In the genomic region with DNA sequence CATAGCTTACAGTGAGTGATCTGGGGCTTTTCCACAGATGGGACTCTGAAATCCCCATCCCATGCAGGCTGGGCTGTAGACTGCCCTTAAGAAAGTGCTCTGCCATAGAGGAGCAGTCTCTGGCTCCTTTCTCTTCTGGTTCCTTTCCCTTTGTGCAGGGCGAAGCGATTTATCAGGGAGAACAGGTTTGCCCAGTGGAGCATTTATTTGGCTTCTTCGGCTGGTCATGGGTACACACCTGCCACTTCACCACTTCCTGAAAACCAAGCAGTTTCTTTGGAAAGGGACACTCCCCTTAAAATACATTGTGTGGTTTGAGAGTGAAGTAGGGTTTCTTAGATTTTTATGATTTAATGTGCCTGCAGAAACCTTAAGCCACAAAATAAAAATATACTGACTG, we compare ENCODE assay signal across 30 mouse cellular contexts.
DNase-seq lines count a peak whose midpoint lies in the region; ATAC-seq and TF ChIP-seq lines count a peak whose summit lies in the region.
"Had no signal": no experiment of that assay in that cellular context is flagged by ENCODE, and none has a peak within 500 bp of the region (broad histone marks: within the 10 kb centered on the region; RNA-seq: fewer than 3 reads in every experiment).

No protein-coding gene starts in this region.

- H3K4me1 ChIP-seq in lung, embryonic 14.5 days (ENCODE audit: insufficient read depth): peaks cover 11% of the 10 kb centered on the region; the same call in 1 of the 2 replicates
- peaks cover 14% of the 10 kb centered on the region for H3K4me1 ChIP-seq in lung, postnatal 0 days (ENCODE audit: insufficient read depth, low read depth, low read length)
- H3K4me1 ChIP-seq in stomach, embryonic 15.5 days: no peaks in the 10 kb centered on the region
- H3K4me1 ChIP-seq: forebrain, embryonic 15.5 days; heart, embryonic 12.5 days; hindbrain, embryonic 15.5 days; midbrain, embryonic 13.5 days; neural tube, embryonic 13.5 days had no signal

- no peaks in the 10 kb centered on the region for H3K27me3 ChIP-seq in lung, embryonic 14.5 days (ENCODE audit: insufficient read depth, low read length)
- no peaks in the 10 kb centered on the region for H3K27me3 ChIP-seq in lung, postnatal 0 days (replicated peaks; ENCODE audit: insufficient read depth, low read length)
- no peaks in the 10 kb centered on the region for H3K27me3 ChIP-seq in stomach, embryonic 15.5 days (replicated peaks)
- H3K27me3 ChIP-seq: forebrain, embryonic 15.5 days; heart, embryonic 12.5 days; hindbrain, embryonic 15.5 days; kidney, embryonic 15.5 days; liver, embryonic 12.5 days; megakaryocyte, embryonic 14.5 days; midbrain, embryonic 13.5 days; neural tube, embryonic 13.5 days had no signal

- 68% methylated on average over 3 of the region's 3 CpGs for WGBS in lung, embryonic 14.5 days
- WGBS in lung, postnatal 0 days: 54% methylated on average over 3 of the region's 3 CpGs
- WGBS in stomach, embryonic 15.5 days: 74% methylated on average over 3 of the region's 3 CpGs

- peak; percentile 71 for ATAC-seq in lung, embryonic 14.5 days (ENCODE audit: insufficient read depth)
- peak; percentile 85 for ATAC-seq in lung, postnatal 0 days
- peak; percentile 83 for ATAC-seq in stomach, embryonic 15.5 days (ENCODE audit: insufficient read depth, low FRiP score, low read depth)
- ATAC-seq: CD4-positive, CD25-positive, alpha-beta regulatory T cell, adult 4 months; forebrain, embryonic 15.5 days; inflammation-experienced regulatory T-cells, adult 6 months; liver, embryonic 12.5 days; liver, postnatal 0 days; midbrain, embryonic 13.5 days had no signal

- peak; percentile 77 for TF ChIP-seq EP300 in lung, postnatal 0 days (IDR thresholded peaks at IDR 0.05)

- no peaks in the 10 kb centered on the region for H3K9me3 ChIP-seq in lung, embryonic 14.5 days (ENCODE audit: low read depth, low read length)
- no peaks in the 10 kb centered on the region for H3K9me3 ChIP-seq in lung, postnatal 0 days (ENCODE audit: low read length)
- H3K9me3 ChIP-seq in stomach, embryonic 15.5 days: no peaks in the 10 kb centered on the region
- H3K9me3 ChIP-seq: forebrain, embryonic 10.5 days; forebrain, embryonic 15.5 days; heart, embryonic 12.5 days; hindbrain, embryonic 15.5 days; kidney, embryonic 15.5 days; liver, embryonic 12.5 days; megakaryocyte, embryonic 14.5 days; midbrain, embryonic 13.5 days; neural tube, embryonic 13.5 days had no signal

- no peak for TF ChIP-seq CTCF in lung, embryonic 14.5 days (IDR thresholded peaks at IDR 0.05; ENCODE audit: low read depth)
- no peak for TF ChIP-seq CTCF in lung, postnatal 0 days (IDR thresholded peaks at IDR 0.05)

- H3K36me3 ChIP-seq in lung, embryonic 14.5 days (ENCODE audit: insufficient read depth): no peaks in the 10 kb centered on the region
- no peaks in the 10 kb centered on the region for H3K36me3 ChIP-seq in lung, postnatal 0 days (ENCODE audit: insufficient read depth, low read length)
- H3K36me3 ChIP-seq in stomach, embryonic 15.5 days: no peaks in the 10 kb centered on the region
- H3K36me3 ChIP-seq: forebrain, embryonic 10.5 days; forebrain, embryonic 15.5 days; heart, embryonic 12.5 days; hindbrain, embryonic 15.5 days; kidney, embryonic 15.5 days; liver, embryonic 12.5 days; midbrain, embryonic 13.5 days; neural tube, embryonic 13.5 days had no signal

- no peak overlapping the region for H3K4me2 ChIP-seq in lung, embryonic 14.5 days
- H3K4me2 ChIP-seq in lung, postnatal 0 days (replicated peaks; ENCODE audit: low read depth, low read length): no peak overlapping the region
- H3K4me2 ChIP-seq in stomach, embryonic 15.5 days: no peak overlapping the region
- H3K4me2 ChIP-seq: forebrain, embryonic 15.5 days; heart, embryonic 12.5 days; hindbrain, embryonic 15.5 days; kidney, embryonic 15.5 days; liver, embryonic 12.5 days; midbrain, embryonic 13.5 days; neural tube, embryonic 13.5 days had no signal

- peak overlapping the region; percentile 71 for H3K27ac ChIP-seq in lung, embryonic 14.5 days (ENCODE audit: low read depth)
- peak overlapping the region; percentile 72; the same call in 1 of the 2 replicates for H3K27ac ChIP-seq in lung, postnatal 0 days (ENCODE audit: low read length)
- H3K27ac ChIP-seq in stomach, embryonic 15.5 days: peak overlapping the region; percentile 81
- H3K27ac ChIP-seq: forebrain, embryonic 10.5 days; forebrain, embryonic 15.5 days; hindbrain, embryonic 15.5 days; kidney, embryonic 15.5 days; liver, embryonic 12.5 days; midbrain, embryonic 13.5 days; neural tube, embryonic 13.5 days had no signal

- peak; percentile 74 for DNase-seq in lung, embryonic 14.5 days
- no peak for DNase-seq in lung, postnatal 10 days
- peak; percentile 39 for DNase-seq in fat pad, adult 2 months (ENCODE audit: extremely low read depth, low read depth, low spot score)
- DNase-seq in lung, postnatal 0 days (ENCODE audit: low spot score): peak; percentile 91
- DNase-seq in layer of hippocampus, adult 9-11 months: no peak
- DNase-seq in adrenal gland, adult 18-20 months (ENCODE audit: low spot score in 2 of 2): no peak
- DNase-seq: adrenal gland, adult 2 months; adrenal gland, postnatal 36 days; cerebellum, adult 2 months; cerebellum, postnatal 14 days; gastrocnemius, postnatal 36 days; kidney, adult 11 months; kidney, postnatal 25 days; left cerebral cortex, postnatal 4 days; liver, postnatal 0 days; thymus, postnatal 4 days had no signal

- H3K4me3 ChIP-seq in lung, embryonic 14.5 days (ENCODE audit: low read depth, low read length): no peak overlapping the region
- H3K4me3 ChIP-seq in lung, postnatal 0 days (ENCODE audit: low read depth, low read length): no peak overlapping the region
- H3K4me3 ChIP-seq in stomach, embryonic 15.5 days (replicated peaks): no peak overlapping the region
- H3K4me3 ChIP-seq: forebrain, embryonic 10.5 days; forebrain, embryonic 15.5 days; heart, adult 2 months; heart, embryonic 12.5 days; hindbrain, embryonic 15.5 days; kidney, embryonic 15.5 days; layer of hippocampus, adult 2 months; liver, embryonic 12.5 days; megakaryocyte, embryonic 14.5 days; midbrain, embryonic 13.5 days; neural tube, embryonic 13.5 days had no signal

- H3K9ac ChIP-seq in lung, embryonic 14.5 days: no peak overlapping the region
- no peak overlapping the region for H3K9ac ChIP-seq in lung, postnatal 0 days (replicated peaks; ENCODE audit: low read depth)
- no peak overlapping the region for H3K9ac ChIP-seq in stomach, embryonic 15.5 days
- H3K9ac ChIP-seq: forebrain, embryonic 15.5 days; heart, embryonic 12.5 days; hindbrain, embryonic 15.5 days; kidney, embryonic 15.5 days; liver, embryonic 12.5 days; liver, postnatal 0 days; midbrain, embryonic 13.5 days; neural tube, embryonic 13.5 days had no signal

Comparison
In these comparisons a context has a peak if more than half of its experiments do, and no peak if none do; other contexts are left out.
1. DNase-seq: peak in lung, embryonic 14.5 days (single experiment), fat pad, adult 2 months (single experiment) and lung, postnatal 0 days (single experiment); none in lung, postnatal 10 days (single experiment), layer of hippocampus, adult 9-11 months (single experiment) and adrenal gland, adult 18-20 months (0 of 2).
2. Peak in every context shown above with its lines, with median percentiles within 50 percentile points of each other: ATAC-seq and H3K27ac ChIP-seq.